Mouse (Mus musculus) cerebellum, adult 11-12 months (tissue): ENCODE data around the gene Rhox3e.
"Not testable (repeated sequence)": the region's sequence is repeated elsewhere in the genome, so short reads cannot be mapped to it uniquely, and the experiment has no call there.

Experiments used
- DNase-seq: peaks from one replicate; pipeline ENCODE4 v3.0.0; 2022

The Rhox3e gene

GRCm38 (mm10) chrX:37541719-37542118 lies at the start of gene Rhox3e:
Rhox3e (plus strand) TSS chrX:37542019.
- not testable (repeated sequence) for DNase-seq

GRCm38 (mm10) chrX:37514059-37514458 lies 27.8 kb upstream of the Rhox3e start, which contains the start of gene Rhox4d:
Rhox4d (plus strand) TSS chrX:37514359.
- DNase-seq = not testable (repeated sequence)

DNA sequence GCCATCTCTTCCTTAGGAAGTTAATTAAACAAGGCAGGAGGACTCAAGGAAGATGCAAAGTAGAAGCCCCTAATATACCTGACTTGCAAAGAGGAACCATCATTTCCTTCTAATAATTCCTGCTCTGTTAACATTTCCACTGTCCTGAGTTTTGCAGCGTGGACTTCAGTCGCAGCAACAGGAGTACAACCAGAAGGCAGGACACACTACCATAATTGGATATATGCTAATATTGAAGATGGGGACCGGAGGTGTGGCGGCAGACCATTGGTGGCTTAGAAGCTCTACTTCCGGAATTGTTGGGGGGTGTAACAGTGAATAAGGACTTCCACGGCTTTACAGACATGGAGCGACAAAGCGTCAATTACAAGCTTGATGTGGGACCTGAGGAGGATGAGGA lies 11.7 kb upstream of the Rhox3e start, which contains the start of gene Rhox2e:
Gene Rhox2e, plus strand, starts transcription at position 301 of the 400 bp plus-strand sequence.
- DNase-seq = not testable (repeated sequence)

DNA sequence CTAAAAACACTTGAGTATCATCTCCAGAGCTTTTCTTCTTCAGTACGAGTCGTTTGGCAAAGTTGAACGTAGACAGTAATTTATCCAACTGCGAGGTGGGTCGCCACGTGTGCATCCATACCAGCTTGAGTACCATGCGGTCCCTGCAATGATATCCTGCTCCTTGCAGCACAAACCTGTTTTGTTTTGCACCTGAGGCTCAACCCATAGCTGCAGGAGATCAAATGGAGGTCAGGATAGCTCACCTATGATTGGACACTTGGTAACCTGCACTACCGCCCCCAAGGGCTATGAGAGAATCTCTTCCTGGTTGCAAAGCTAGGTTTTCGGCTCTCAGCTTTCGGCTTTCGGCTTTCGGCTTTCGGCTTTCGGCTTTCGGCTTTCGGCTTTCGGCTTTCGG lies 15.3 kb downstream of the Rhox3e start, which contains the start of gene Rhox4e:
Gene Rhox4e, plus strand, starts transcription at position 301 of the 400 bp plus-strand sequence.
- not testable (repeated sequence) for DNase-seq

- DNase-seq = not testable (repeated sequence)
Measured at GRCm38 (mm10) chrX:37571105-37571504, 29.3 kb downstream of the Rhox3e start, which contains the start of gene Rhox2f. Rhox2f (plus strand) TSS chrX:37571405.

DNA sequence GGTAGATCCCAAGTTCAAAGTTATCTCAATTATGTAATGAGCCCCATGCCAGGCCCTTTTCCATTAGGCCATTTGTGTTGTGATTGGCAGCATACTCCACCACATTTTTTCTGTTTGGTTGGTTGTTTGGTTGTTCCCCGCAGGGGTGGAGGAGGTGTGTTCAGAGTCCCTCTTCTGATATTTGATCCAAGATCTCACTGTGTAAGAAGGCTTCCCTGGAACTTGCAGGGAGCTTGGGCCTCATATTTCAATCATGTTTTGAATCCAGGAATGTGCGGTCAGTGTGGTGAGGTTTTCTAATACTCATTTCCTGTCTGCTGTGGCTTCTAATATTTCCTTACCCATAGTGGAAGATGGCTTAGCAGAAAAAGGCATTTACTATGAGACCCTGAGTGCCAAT lies 30.8 kb downstream of the Rhox3e start:
- not testable (repeated sequence) for DNase-seq

- not testable (repeated sequence) for DNase-seq
Measured at GRCm38 (mm10) chrX:37580692-37581091, 38.9 kb downstream of the Rhox3e start, which contains the start of gene Rhox3f. Rhox3f (plus strand) TSS chrX:37580992.
